Comparison of ENCODE assay signal across 13 mouse cellular contexts in genomic region chr11:90364865-90365264, GRCm38 (mm10). TPM values are rescaled to one million over a fixed set of nuclear protein-coding genes. Genes with fewer than 3 reads are reported as not detected.
A peak's percentile ranks its signal among the peaks of the same experiment; 100 is the strongest.
DNase-seq lines count a peak whose midpoint lies in the region; ATAC-seq and TF ChIP-seq lines count a peak whose summit lies in the region.
"Had no signal": no experiment of that assay in that cellular context is flagged by ENCODE, and none has a peak within 500 bp of the region (broad histone marks: within the 10 kb centered on the region; RNA-seq: fewer than 3 reads in every experiment).

No protein-coding gene starts in this region.

- H3K27ac ChIP-seq in gastrocnemius, adult 2 months: peak overlapping the region; percentile 20; the same call in 1 of the 2 replicates
- peak overlapping the region; percentile 28; the same call in 1 of the 2 replicates for H3K27ac ChIP-seq in layer of hippocampus, adult 2 months
- peak overlapping the region; percentile 70 for H3K27ac ChIP-seq in embryonic facial prominence, embryonic 15.5 days (replicated peaks)
- H3K27ac ChIP-seq: lung, embryonic 15.5 days had no signal

- peaks cover 42% of the 10 kb centered on the region for H3K4me1 ChIP-seq in embryonic facial prominence, embryonic 15.5 days

- no peak overlapping the region for H3K4me3 ChIP-seq in gastrocnemius, adult 2 months
- no peak overlapping the region for H3K4me3 ChIP-seq in layer of hippocampus, adult 2 months
- no peak overlapping the region for H3K4me3 ChIP-seq in embryonic facial prominence, embryonic 15.5 days (replicated peaks)
- H3K4me3 ChIP-seq: lung, embryonic 15.5 days had no signal

- no peak overlapping the region for H3K9ac ChIP-seq in embryonic facial prominence, embryonic 15.5 days
- H3K9ac ChIP-seq: lung, embryonic 15.5 days had no signal

- ATAC-seq in embryonic facial prominence, embryonic 15.5 days (ENCODE audit: insufficient number of reproducible peaks, low FRiP score, low TSS enrichment, low read depth): peak; percentile 43; the same call in 1 of the 2 replicates

- no peak overlapping the region for H3K4me2 ChIP-seq in embryonic facial prominence, embryonic 15.5 days (replicated peaks)
- H3K4me2 ChIP-seq: lung, embryonic 15.5 days; midbrain, embryonic 11.5 days had no signal

- no peaks in the 10 kb centered on the region for H3K27me3 ChIP-seq in embryonic facial prominence, embryonic 15.5 days
- H3K27me3 ChIP-seq: lung, embryonic 15.5 days had no signal

- no peak for TF ChIP-seq CTCF in gastrocnemius, adult 2 months (IDR thresholded peaks at IDR 0.05)
- TF ChIP-seq CTCF in layer of hippocampus, adult 2 months (conservative IDR thresholded peaks at IDR 0.05): no peak

- H3K9me3 ChIP-seq in embryonic facial prominence, embryonic 15.5 days (replicated peaks): no peaks in the 10 kb centered on the region
- H3K9me3 ChIP-seq: lung, embryonic 15.5 days had no signal

- H3K36me3 ChIP-seq in embryonic facial prominence, embryonic 15.5 days: no peaks in the 10 kb centered on the region
- H3K36me3 ChIP-seq: lung, embryonic 15.5 days had no signal

- WGBS in embryonic facial prominence, embryonic 15.5 days: 38% methylated on average over 7 of the region's 7 CpGs

- intact Hi-C loops in gastrocnemius, adult 2 months (cut with DNase I): no loop called here
- intact Hi-C loops in gastrocnemius, postnatal 14 days (cut with DNase I; ENCODE audit: low total_unique reads): no loop called here

- DNase-seq in gastrocnemius, adult 2 months: no peak
- no peak for DNase-seq in gastrocnemius, postnatal 14 days
- DNase-seq in layer of hippocampus, adult 2 months (ENCODE audit: low spot score in 2 of 2): no peak
- no peak for DNase-seq in layer of hippocampus, postnatal 25 days (ENCODE audit: extremely low spot score in 1 of 2, low spot score in 1 of 2)
- peak; percentile 55 for DNase-seq in brain, adult 2 months (ENCODE audit: low read depth, low spot score)
- DNase-seq in cerebellum, adult 11 months: no peak
- DNase-seq: cerebellum, adult 18-20 months; kidney, postnatal 25 days; left cerebral cortex, postnatal 4 days; thymus, adult 2 months had no signal

RNA-seq across cellular contexts. Expression of gene Hlf, which starts 25.8 kb away (rescaled TPM):
- total RNA-seq in gastrocnemius, adult 2 months (2021): 1 to 10 TPM; 3.7 to 8.3 TPM
- 1 to 10 TPM; 3.7 to 3.9 TPM for total RNA-seq in gastrocnemius, postnatal 14 days (2021)
- total RNA-seq in layer of hippocampus, adult 2 months (2021): 10 to 100 TPM; 87.7 to 88.2 TPM
- total RNA-seq in layer of hippocampus, postnatal 25 days (2021): 10 to 100 TPM; 65.0 to 70.5 TPM
- polyA plus RNA-seq in embryonic facial prominence, embryonic 15.5 days (2015; fragmentation: Nextera tagmentation; extraction: Ambion mirVana): 10.0 and 10.4 TPM in 2 replicates

Comparison
In these comparisons a context has a peak if more than half of its experiments do, and no peak if none do; other contexts are left out.
1. H3K27ac ChIP-seq: peak in every context shown above with its lines; median percentile 70 in embryonic facial prominence, embryonic 15.5 days; 28 in layer of hippocampus, adult 2 months; 20 in gastrocnemius, adult 2 months.
2. RNA of gene Hlf, which starts 25.8 kb away (total RNA-seq): 87.7 to 88.2 TPM in layer of hippocampus, adult 2 months and 65.0 to 70.5 TPM in layer of hippocampus, postnatal 25 days; 3.7 to 8.3 TPM in gastrocnemius, adult 2 months and 3.7 to 3.9 TPM in gastrocnemius, postnatal 14 days; every median in the first group is over 4 times any median in the second.